Mouse (Mus musculus) limb, embryonic 14.5 days (tissue): ENCODE results near the gene Notch1. TPM values are rescaled to one million over a fixed set of nuclear protein-coding genes. Genes with fewer than 3 reads are reported as not detected.
A peak's percentile ranks its signal among the peaks of the same experiment; 100 is the strongest.

Experiments
- ATAC-seq: fragments of 200-750 bp; cut with Nextera tagmentation; 2 replicates; pipeline ENCODE4 v1.8.0; 2017; ENCODE audit warnings: low read depth, moderate number of reproducible peaks, moderate TSS enrichment; ENCODE audit not compliant: low FRiP score
- DNase-seq: peaks from one replicate; pipeline ENCODE4 v3.0.0-alpha.2; 2015; ENCODE audit warnings: low spot score
- H3K27ac ChIP-seq: fragments of 300-500 bp; sonication (generic); replicated peaks from 2 replicates; pipeline ENCODE4 v1.5.1; 2014; ENCODE audit warnings: low read depth, mild to moderate bottlenecking, low read length, moderate library complexity, mixed read lengths
- H3K27me3 ChIP-seq: fragments of 300-500 bp; sonication (generic); 2 replicates; pipeline ENCODE4 v1.6.1; 2014; ENCODE audit warnings: low read length, mixed read lengths; ENCODE audit not compliant: control insufficient read depth, insufficient read depth
- H3K36me3 ChIP-seq: fragments of 300-500 bp; sonication (generic); 2 replicates; pipeline ENCODE4 v1.6.1; 2014; ENCODE audit warnings: mild to moderate bottlenecking, low read length, moderate library complexity, mixed read lengths; ENCODE audit not compliant: control insufficient read depth, insufficient read depth
- H3K4me1 ChIP-seq: fragments of 300-500 bp; sonication (generic); 2 replicates; pipeline ENCODE4 v1.6.1; 2014; ENCODE audit warnings: antibody characterized with exemption, low read length, mixed read lengths; ENCODE audit not compliant: control insufficient read depth, insufficient read depth
- H3K4me2 ChIP-seq: fragments of 300-500 bp; sonication (generic); replicated peaks from 2 replicates; pipeline ENCODE4 v1.6.1; 2014; ENCODE audit warnings: low read depth, mild to moderate bottlenecking, low read length, moderate library complexity; ENCODE audit not compliant: severe bottlenecking
- H3K4me3 ChIP-seq: fragments of 300-500 bp; sonication (generic); replicated peaks from 2 replicates; pipeline ENCODE4 v1.5.1; 2014; ENCODE audit warnings: low read length
- H3K9ac ChIP-seq: fragments of 300-500 bp; sonication (generic); 2 replicates; pipeline ENCODE4 v1.6.1; 2014; ENCODE audit warnings: mild to moderate bottlenecking, low read depth, low read length, moderate library complexity; ENCODE audit not compliant: severe bottlenecking
- H3K9me3 ChIP-seq: fragments of 300-500 bp; sonication (generic); 2 replicates; pipeline ENCODE4 v1.6.1; 2016; ENCODE audit warnings: low read length; ENCODE audit not compliant: control insufficient read depth
- POLR2A ChIP-seq: fragments of 200-500 bp; IDR thresholded peaks from 2 replicates; pipeline ENCODE4 v1.8.0; 2012; ENCODE audit warnings: inconsistent platforms, mild to moderate bottlenecking, moderate library complexity, borderline replicate concordance; ENCODE audit not compliant: insufficient read depth, insufficient read length; ENCODE audit errors: extremely low read depth
- WGBS: fragments of 180-500 bp; shearing (Covaris S2); extraction: QIAGEN DNeasy Blood & Tissue Kit; methylation state at CpG from one replicate; pipeline ENCODE4 v1.1.7; 2014; 5-methylcytosine and 5-hydroxymethylcytosine counted together
- polyA plus RNA-seq, 2 experiments: library from polyadenylated mRNA; depleted of rRNA in 1 of 2; stranded (reverse) in 1 of 2; unstranded in 1 of 2; fragments of >200 nt; fragmentation: Nextera tagmentation in 1 of 2; extraction: Ambion mirVana in 1 of 2; gene quantifications; 2 replicates each; pipeline versions ENCODE4 v1.2.1 to v1.2.3; 2012 to 2014

Notch1 gene
- polyA plus RNA-seq, 2 experiments: 28.1 to 44.5 TPM

- Histone ChIP-seq H3K27ac (peak overlapping the region; percentile 68), H3K27me3 (no peaks in the 10 kb centered on the region), H3K4me3 (no peak overlapping the region), H3K9me3 (no peaks in the 10 kb centered on the region), H3K36me3 (no peaks in the 10 kb centered on the region), H3K4me2 (0 out of 2 replicates have a peak overlapping the region, but pooled peaks have one; percentile 6), H3K4me1 (peaks cover 35% of the 10 kb centered on the region), H3K9ac (0 out of 2 replicates have a peak overlapping the region, but pooled peaks have one; percentile 34)
- DNase-seq (no peak), ATAC-seq (peak; percentile 67)
- no peak for TF ChIP-seq POLR2A
- WGBS: 22% methylated on average over 11 of the region's 11 CpGs
Observed at GRCm38 (mm10) chr2:26526443-26527257, 10.2 kb upstream of the Notch1 start.

DNA sequence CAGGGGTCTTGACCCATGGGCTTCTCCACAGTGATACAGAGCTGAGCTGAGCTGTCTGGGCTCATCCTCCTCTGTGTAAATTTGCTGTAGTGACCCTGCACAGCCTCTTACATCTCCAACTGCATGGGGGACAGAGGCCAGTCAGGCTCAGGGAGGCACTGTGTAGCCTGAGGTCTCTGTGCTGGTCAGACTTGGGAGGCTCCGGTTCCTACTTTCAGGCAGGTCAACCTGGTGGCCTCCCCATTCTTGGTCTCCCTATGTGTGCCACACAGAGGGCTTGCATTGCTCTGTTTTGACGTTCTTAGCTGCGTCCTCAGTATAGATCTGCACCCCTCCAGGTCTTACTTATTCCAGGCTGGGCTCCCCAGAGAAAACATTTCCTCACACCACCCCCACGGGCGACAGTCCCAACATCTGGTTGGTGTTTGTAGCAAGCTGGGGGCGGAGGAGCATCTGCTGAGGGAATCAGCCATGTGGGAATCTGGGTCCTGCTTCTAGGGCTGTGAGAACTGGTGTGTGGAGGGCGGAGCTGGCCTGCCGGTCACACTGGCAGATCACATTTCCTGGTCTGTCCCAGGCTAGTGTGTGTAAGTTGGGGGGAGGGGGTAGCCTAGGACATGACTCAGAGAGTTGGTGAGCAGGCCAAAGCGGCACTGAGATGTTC lies 9.0 kb upstream of the Notch1 start:
- Histone ChIP-seq H3K4me2 (no peak overlapping the region), H3K27me3 (no peaks in the 10 kb centered on the region), H3K4me3 (no peak overlapping the region), H3K36me3 (no peaks in the 10 kb centered on the region), H3K9me3 (no peaks in the 10 kb centered on the region), H3K27ac (peak overlapping the region; percentile 68), H3K4me1 (peaks cover 35% of the 10 kb centered on the region), H3K9ac (no peak overlapping the region)
- WGBS: 12% methylated on average over 9 of the region's 9 CpGs
- DNase-seq (peak; percentile 73), ATAC-seq (peak; percentile 77)
- TF ChIP-seq POLR2A: no peak

DNA sequence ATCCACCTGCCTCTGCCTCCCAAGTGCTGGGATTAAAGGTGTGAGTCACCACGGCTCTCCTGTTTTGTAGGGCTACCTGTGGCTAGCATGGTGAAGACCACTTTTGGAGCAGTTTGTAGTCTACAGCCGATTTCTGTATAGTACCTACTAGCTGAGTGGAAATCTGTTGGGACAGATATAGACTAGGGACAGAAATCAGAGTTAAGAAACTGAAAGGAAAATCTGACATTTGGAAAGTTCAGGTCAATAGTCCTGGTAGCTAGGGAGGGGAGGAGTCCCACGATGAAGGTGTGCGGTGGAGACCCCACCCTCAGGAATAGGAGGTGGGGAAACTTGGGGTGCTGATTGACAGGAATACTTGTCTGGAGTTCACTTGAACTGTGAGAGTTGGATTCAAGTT lies 5.9 kb upstream of the Notch1 start:
- Histone ChIP-seq H3K4me1 (peaks cover 26% of the 10 kb centered on the region), H3K27ac (no peak overlapping the region), H3K36me3 (no peaks in the 10 kb centered on the region), H3K4me3 (no peak overlapping the region), H3K4me2 (no peak overlapping the region), H3K27me3 (no peaks in the 10 kb centered on the region), H3K9ac (no peak overlapping the region), H3K9me3 (no peaks in the 10 kb centered on the region)
- WGBS: 81% methylated on average over 4 of the region's 4 CpGs
- DNase-seq: no peak
- ATAC-seq: no peak
- TF ChIP-seq POLR2A: no peak

DNA sequence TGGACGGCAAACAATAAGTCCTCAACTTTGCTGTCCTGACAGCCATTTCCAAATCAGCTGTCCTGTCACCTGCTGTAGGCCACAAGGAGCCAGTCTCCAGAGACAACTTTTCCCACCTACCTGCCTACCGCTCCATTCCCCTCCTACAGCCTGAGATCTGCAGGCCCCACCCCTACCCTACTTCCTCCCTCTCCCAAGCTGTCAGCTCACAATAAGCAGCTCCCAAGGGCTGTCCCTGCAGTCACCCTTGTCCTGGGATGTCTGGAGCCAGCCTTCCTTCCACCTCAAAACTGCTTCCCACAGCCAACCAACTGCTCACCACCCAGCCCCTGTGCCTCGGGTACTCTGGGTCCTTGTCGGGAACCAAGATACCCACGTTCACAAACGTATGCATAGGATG lies 3.3 kb upstream of the Notch1 start:
- no peaks in the 10 kb centered on the region for H3K9me3 ChIP-seq
- DNase-seq (no peak), ATAC-seq (no peak)
- no peak overlapping the region for H3K9ac ChIP-seq
- H3K36me3 ChIP-seq: no peaks in the 10 kb centered on the region
- no peak overlapping the region for H3K4me2 ChIP-seq
- 86% methylated on average over 6 of the region's 6 CpGs for WGBS
- H3K4me1 ChIP-seq: peaks cover 22% of the 10 kb centered on the region
- TF ChIP-seq POLR2A: no peak
- no peak overlapping the region for H3K4me3 ChIP-seq
- H3K27ac ChIP-seq: no peak overlapping the region
- H3K27me3 ChIP-seq: no peaks in the 10 kb centered on the region

DNA sequence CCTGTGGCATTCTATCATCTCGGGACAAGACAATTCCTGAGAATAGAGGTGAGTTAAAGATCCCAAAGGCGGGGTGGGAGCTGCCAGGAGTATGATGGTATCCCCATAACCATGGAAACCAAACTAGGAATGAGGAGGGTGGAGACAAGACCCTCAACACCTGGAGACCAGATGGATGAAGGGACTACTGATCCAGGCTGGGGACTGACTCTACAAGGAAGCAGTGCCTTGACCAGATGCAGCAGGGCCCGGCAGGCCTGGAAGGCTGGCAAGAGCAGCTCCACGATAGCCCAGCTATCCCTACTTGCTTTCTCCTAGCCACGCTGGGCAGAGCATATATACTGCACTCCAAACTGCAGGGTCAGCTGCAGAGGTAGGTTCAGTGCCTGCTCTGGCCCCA lies 524 bp upstream of the Notch1 start:
- H3K27me3 ChIP-seq: no peaks in the 10 kb centered on the region
- TF ChIP-seq POLR2A: no peak
- no peaks in the 10 kb centered on the region for H3K9me3 ChIP-seq
- DNase-seq (no peak), ATAC-seq (no peak; the same call in 1 of the 2 replicates)
- WGBS: 35% methylated on average over 5 of the region's 5 CpGs
- peaks cover 19% of the 10 kb centered on the region for H3K4me1 ChIP-seq
- no peak overlapping the region; the same call in 1 of the 2 replicates for H3K9ac ChIP-seq
- no peaks in the 10 kb centered on the region for H3K36me3 ChIP-seq
- H3K4me3 ChIP-seq: no peak overlapping the region
- no peak overlapping the region; the same call in 1 of the 2 replicates for H3K27ac ChIP-seq
- H3K4me2 ChIP-seq: no peak overlapping the region
